Mouse (Mus musculus) ES-E14 (cell line): ENCODE results near the gene Trpm2. TPM values are rescaled to one million over a fixed set of nuclear protein-coding genes. Genes with fewer than 3 reads are reported as not detected.
A peak's percentile ranks its signal among the peaks of the same experiment; 100 is the strongest.

Source experiments
- DNase-seq: peaks from one replicate; pipeline ENCODE4 v3.0.0-alpha.2; 2013; ENCODE audit warnings: low read depth, low spot score
- H3K27ac ChIP-seq: 2 replicates; pipeline ENCODE4 v1.5.1; 2012; ENCODE audit warnings: low read depth, mild to moderate bottlenecking, low read length, moderate library complexity, mixed read lengths; ENCODE audit not compliant: poor library complexity, insufficient read depth, severe bottlenecking
- H3K36me3 ChIP-seq: 2 replicates; pipeline ENCODE4 v1.6.1; 2012; ENCODE audit warnings: mild to moderate bottlenecking, low read length, moderate library complexity, mixed read lengths; ENCODE audit not compliant: control insufficient read depth, poor library complexity, insufficient read depth, severe bottlenecking
- H3K4me1 ChIP-seq, 2 experiments: fragments of 150-350 bp in 1 of 2; sonication (generic) in 1 of 2; 2 replicates each; pipeline ENCODE4 v1.6.1; 2012; ENCODE audit warnings: low read length in 2 of 2, mild to moderate bottlenecking in 1 of 2, mixed read lengths in 1 of 2; ENCODE audit not compliant: control insufficient read depth in 2 of 2, insufficient read depth in 2 of 2, poor library complexity in 1 of 2
- H3K4me3 ChIP-seq, 2 experiments: fragments of 150-350 bp in 1 of 2; sonication (generic) in 1 of 2; 2 replicates each; pipeline ENCODE4 v1.5.1; 2012; ENCODE audit warnings: low read length in 2 of 2, low read depth in 1 of 2, mild to moderate bottlenecking in 1 of 2, mixed read lengths in 1 of 2; ENCODE audit not compliant: insufficient read depth in 1 of 2, poor library complexity in 1 of 2, severe bottlenecking in 1 of 2
- H3K9ac ChIP-seq: 2 replicates; pipeline ENCODE4 v1.6.1; 2012; ENCODE audit warnings: low read depth, mild to moderate bottlenecking, low read length, mixed read lengths; ENCODE audit not compliant: poor library complexity, insufficient read depth, severe bottlenecking
- H3K9me3 ChIP-seq: fragments of 150-350 bp; sonication (generic); 2 replicates; pipeline ENCODE4 v1.6.1; 2012; ENCODE audit warnings: low read depth, mild to moderate bottlenecking, low read length; ENCODE audit not compliant: control insufficient read depth, insufficient read depth
- CHD2 ChIP-seq: IDR thresholded peaks from 2 replicates; pipeline ENCODE4 v1.6.1; 2014; ENCODE audit warnings: mild to moderate bottlenecking, low read depth, low read length, inconsistent platforms
- HCFC1 ChIP-seq: IDR thresholded peaks from 2 replicates; pipeline ENCODE4 v1.6.1; 2012; ENCODE audit warnings: low read length, inconsistent platforms, borderline replicate concordance; ENCODE audit not compliant: insufficient read depth
- MAFK ChIP-seq: IDR thresholded peaks from 2 replicates; pipeline ENCODE4 v1.6.1; 2014; ENCODE audit warnings: mild to moderate bottlenecking, low read depth, low read length, inconsistent platforms; ENCODE audit not compliant: insufficient read depth
- ZC3H11A ChIP-seq: IDR thresholded peaks from 2 replicates; pipeline ENCODE4 v1.6.1; 2012; ENCODE audit warnings: low read depth, mild to moderate bottlenecking, inconsistent platforms, low read length, borderline replicate concordance
- ZNF384 ChIP-seq: IDR thresholded peaks from 2 replicates; pipeline ENCODE4 v1.6.1; 2012; ENCODE audit warnings: low read depth, low read length, inconsistent platforms
- in situ Hi-C, 2 experiments: fragments of 600-800 bp; cut with MboI; formaldehyde crosslinking; loops; one replicate each; pipeline ENCODE4 v1.15.1; 2025; ENCODE audit warnings: low sequenced_read_pairs in 2 of 2, inconsistent platforms in 1 of 2; ENCODE audit not compliant: unreplicated experiment in 2 of 2
- total RNA-seq: library from RNA; depleted of rRNA; stranded (reverse); fragments of 300-350 nt; gene quantifications from 2 replicates; pipeline ENCODE4 v1.2.3, GENCODE M21; 2012

Gene Trpm2
- total RNA-seq, 1 experiment, result 0.54 TPM

GRCm38 (mm10) chr10:77913292-77913691 lies 57.1 kb downstream of the Trpm2 start:
- H3K9me3 ChIP-seq, result no peaks in the 10 kb centered on the region
- H3K4me3 ChIP-seq, result no peak overlapping the region
- no peak overlapping the region for H3K9ac ChIP-seq
- H3K27ac ChIP-seq, result no peak overlapping the region
- TF ChIP-seq MAFK, result no peak
- H3K36me3 ChIP-seq, result no peaks in the 10 kb centered on the region
- no peak for DNase-seq
- in situ Hi-C loops, result no loop called here
- H3K4me1 ChIP-seq, result no peaks in the 10 kb centered on the region; a peak in 1 of 4 replicates

- TF ChIP-seq ZNF384 (no peak), MAFK (no peak), HCFC1 (no peak), CHD2 (no peak), ZC3H11A (no peak)
These were observed 57.8 kb downstream of the Trpm2 start for GRCm38 (mm10) chr10:77912605-77913004.

GRCm38 (mm10) chr10:77902894-77903715 lies 67.3 kb downstream of the Trpm2 start:
- in situ Hi-C loops, result no loop called here
- Histone ChIP-seq H3K36me3 (peaks cover 9% of the 10 kb centered on the region; the same call in 1 of the 2 replicates), H3K4me1 (peaks cover 0 to 3% of the 10 kb centered on the region in 2 experiments; a peak in 2 of 4 replicates), H3K9ac (peak overlapping the region; percentile 77), H3K9me3 (no peaks in the 10 kb centered on the region), H3K4me3 (peak overlapping the region; percentile 85 to 95), H3K27ac (peak overlapping the region; percentile 81)
- peak; percentile 83 for DNase-seq
- TF ChIP-seq ZNF384 (no peak), MAFK (no peak), HCFC1 (no peak), ZC3H11A (no peak), CHD2 (no peak)

More at GRCm38 (mm10) chr10:77912605-77913004, 57.8 kb downstream of the Trpm2 start:
- Histone ChIP-seq H3K36me3 (no peaks in the 10 kb centered on the region), H3K27ac (no peak overlapping the region), H3K9ac (no peak overlapping the region), H3K4me1 (no peaks in the 10 kb centered on the region; a peak in 1 of 4 replicates), H3K9me3 (no peaks in the 10 kb centered on the region), H3K4me3 (no peak overlapping the region)
- no peak for DNase-seq
- in situ Hi-C loops, result no loop called here

GRCm38 (mm10) chr10:77902211-77902893 lies 68.0 kb downstream of the Trpm2 start, which contains the start of gene Lrrc3:
Gene Lrrc3 (minus strand): TSS chr10:77902536.
- Histone ChIP-seq H3K27ac (peak within 1 kb of the TSS; percentile 81), H3K9ac (peak within 1 kb of the TSS; percentile 91), H3K36me3 (peaks cover 9% of the 10 kb centered on the region; the same call in 1 of the 2 replicates), H3K4me3 (peak within 1 kb of the TSS; percentile 85 to 95), H3K9me3 (no peaks in the 10 kb centered on the region), H3K4me1 (peaks cover 0 to 3% of the 10 kb centered on the region in 2 experiments; a peak in 2 of 4 replicates)
- TF ChIP-seq ZC3H11A (no peak), MAFK (no peak), CHD2 (no peak), HCFC1 (no peak), ZNF384 (no peak)
- DNase-seq, result peak; percentile 70
- in situ Hi-C loops, result no loop called here

GRCm38 (mm10) chr10:77901871-77902210 lies 68.5 kb downstream of the Trpm2 start:
- Histone ChIP-seq H3K4me1 (peaks cover 0 to 3% of the 10 kb centered on the region in 2 experiments; a peak in 2 of 4 replicates), H3K9ac (peak overlapping the region; percentile 91), H3K4me3 (peak overlapping the region; percentile 85 to 95), H3K9me3 (no peaks in the 10 kb centered on the region), H3K36me3 (peaks cover 9% of the 10 kb centered on the region; the same call in 1 of the 2 replicates), H3K27ac (no peak overlapping the region)
- DNase-seq, result no peak
- no peak for TF ChIP-seq HCFC1
- no peak for TF ChIP-seq CHD2
- TF ChIP-seq ZC3H11A, result no peak
- no peak for TF ChIP-seq MAFK
- TF ChIP-seq ZNF384, result no peak
- in situ Hi-C loops, result no loop called here
